Mouse (Mus musculus): ENCODE results near the gene Fbxo8.
A peak's percentile ranks its signal among the peaks of the same experiment; 100 is the strongest.

Fbxo8 gene

GRCm38 (mm10) chr8:56550558-56551360 is at the start of gene Fbxo8, which contains the start of gene Cep44:
Gene Fbxo8, plus strand, starts transcription at chr8:56551090.
Gene Cep44, minus strand, starts transcription at chr8:56551047.
- DNase-seq, result peak; percentile 56 to 75

GRCm38 (mm10) chr8:56501911-56502310 is 49.0 kb upstream of the Fbxo8 start:
- no peak for DNase-seq

GRCm38 (mm10) chr8:56508318-56508951 is 42.5 kb upstream of the Fbxo8 start:
- DNase-seq, result no peak

- no peak for DNase-seq
Observed at GRCm38 (mm10) chr8:56508952-56509479, 41.9 kb upstream of the Fbxo8 start.

- DNase-seq, result no peak
Observed at GRCm38 (mm10) chr8:56518848-56519247, 32.0 kb upstream of the Fbxo8 start.

- no peak for DNase-seq
Observed at GRCm38 (mm10) chr8:56520249-56520648, 30.6 kb upstream of the Fbxo8 start.

GRCm38 (mm10) chr8:56521051-56521450 is 29.8 kb upstream of the Fbxo8 start:
- no peak for DNase-seq

GRCm38 (mm10) chr8:56528869-56529268 is 22.0 kb upstream of the Fbxo8 start:
- DNase-seq, result no peak

GRCm38 (mm10) chr8:56530359-56530758 is 20.5 kb upstream of the Fbxo8 start:
- DNase-seq, result peak in 1 of 2 experiments; percentile 58

GRCm38 (mm10) chr8:56540706-56541105 is 10.2 kb upstream of the Fbxo8 start:
- DNase-seq, result no peak

GRCm38 (mm10) chr8:56547866-56548265 is 3.0 kb upstream of the Fbxo8 start:
- no peak for DNase-seq

GRCm38 (mm10) chr8:56551361-56551852 is 517 bp downstream of the Fbxo8 start:
- peak; percentile 72 to 76 for DNase-seq

- no peak for DNase-seq
Observed at GRCm38 (mm10) chr8:56552045-56552444, 1.2 kb downstream of the Fbxo8 start.

GRCm38 (mm10) chr8:56552551-56553103 is 1.7 kb downstream of the Fbxo8 start:
- DNase-seq, result no peak

GRCm38 (mm10) chr8:56564399-56565047 is 13.6 kb downstream of the Fbxo8 start:
- no peak for DNase-seq

- no peak for DNase-seq
Observed at GRCm38 (mm10) chr8:56566856-56567255, 16.0 kb downstream of the Fbxo8 start.

GRCm38 (mm10) chr8:56580918-56581317 is 30.0 kb downstream of the Fbxo8 start:
- DNase-seq, result no peak

- no peak for DNase-seq
Observed at GRCm38 (mm10) chr8:56582841-56583240, 32.0 kb downstream of the Fbxo8 start.

GRCm38 (mm10) chr8:56589004-56589403 is 38.1 kb downstream of the Fbxo8 start:
- DNase-seq, result no peak

- no peak for DNase-seq
Observed at GRCm38 (mm10) chr8:56591084-56591483, 40.2 kb downstream of the Fbxo8 start.

- DNase-seq, result no peak
Observed at GRCm38 (mm10) chr8:56591502-56591901, 40.6 kb downstream of the Fbxo8 start.

- DNase-seq, result no peak
Observed at GRCm38 (mm10) chr8:56606481-56606880, 55.6 kb downstream of the Fbxo8 start.

GRCm38 (mm10) chr8:56611736-56612135 is 60.8 kb downstream of the Fbxo8 start:
- no peak for DNase-seq

All from spleen, adult 18-20 months (tissue).